Mouse (Mus musculus): ENCODE measurements around the gene Aox4.

Gene Aox4

GRCm38 (mm10) chr1:58210203-58210602 is at the start of gene Aox4:
TSS of gene Aox4 (plus strand) at chr1:58210397.
- DNase-seq (ENCODE audit: low read depth, low spot score), result no peak

DNA sequence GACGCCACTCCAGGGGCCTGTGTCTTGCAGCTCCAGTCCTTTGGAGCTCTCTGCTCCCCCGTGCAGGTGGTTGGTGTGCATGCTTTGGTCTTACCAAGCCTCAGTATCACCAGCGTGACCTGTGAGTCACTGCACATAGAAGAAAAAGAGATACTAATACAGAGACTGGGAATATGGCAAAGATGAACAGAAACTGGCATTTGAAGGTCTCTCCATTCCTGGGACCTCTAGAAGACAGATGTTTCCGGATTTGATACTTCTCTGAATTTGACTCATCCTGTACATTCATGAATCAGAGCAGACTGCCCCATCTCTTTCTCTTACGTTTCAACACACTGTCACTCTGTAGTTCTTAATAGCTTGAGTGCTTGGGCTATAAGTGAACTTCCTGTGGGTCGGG is 40.3 kb upstream of the Aox4 start:
- no peak for DNase-seq (ENCODE audit: low read depth, low spot score)

- no peak for DNase-seq (ENCODE audit: low read depth, low spot score)
Measured at GRCm38 (mm10) chr1:58188514-58189175, 21.6 kb upstream of the Aox4 start.

- DNase-seq (ENCODE audit: low read depth, low spot score), result no peak
Measured at GRCm38 (mm10) chr1:58194317-58194716, 15.9 kb upstream of the Aox4 start.

GRCm38 (mm10) chr1:58194988-58195387 is 15.2 kb upstream of the Aox4 start:
- DNase-seq (ENCODE audit: low read depth, low spot score), result no peak

GRCm38 (mm10) chr1:58195541-58195940 is 14.7 kb upstream of the Aox4 start:
- no peak for DNase-seq (ENCODE audit: low read depth, low spot score)

DNA sequence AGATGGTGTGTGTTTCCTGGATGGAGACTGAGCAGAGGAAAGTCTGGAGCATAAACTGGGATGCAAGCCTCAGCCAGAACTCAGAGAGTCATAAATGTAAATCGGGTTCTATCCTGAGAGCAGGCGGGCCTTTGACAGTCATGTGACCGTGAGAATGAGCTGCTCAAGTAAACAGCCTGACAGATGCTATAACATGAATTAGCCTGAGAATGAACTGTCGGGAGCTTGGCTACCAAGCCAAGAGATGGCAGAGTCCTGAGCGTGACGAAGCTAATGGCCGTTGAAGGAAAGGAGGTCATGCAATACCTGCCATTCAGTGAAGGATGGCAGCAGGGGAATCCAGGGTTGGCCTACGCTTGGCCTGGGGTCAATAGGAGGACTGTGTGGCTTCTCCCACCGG is 13.2 kb upstream of the Aox4 start:
- no peak for DNase-seq (ENCODE audit: low read depth, low spot score)

DNA sequence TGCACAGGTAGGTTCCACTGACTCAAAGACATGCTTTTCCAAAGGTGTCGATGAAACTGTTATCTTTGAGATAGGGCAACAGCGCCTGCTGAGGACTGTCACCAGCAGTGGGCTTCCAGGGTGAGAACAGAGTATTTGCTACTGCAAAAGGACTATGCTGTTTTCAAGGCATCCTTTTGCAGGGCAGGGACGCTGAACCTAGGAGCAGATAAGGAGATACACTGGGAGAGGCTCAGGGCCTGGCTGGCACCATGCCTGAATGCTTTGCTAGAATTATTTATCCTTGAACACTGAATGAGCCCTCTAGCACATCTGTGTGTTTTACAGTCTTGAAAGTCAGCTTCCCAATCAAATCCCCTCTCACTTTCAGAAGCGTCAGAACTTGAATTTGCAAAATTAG is 11.8 kb upstream of the Aox4 start:
- no peak for DNase-seq (ENCODE audit: low read depth, low spot score)

DNA sequence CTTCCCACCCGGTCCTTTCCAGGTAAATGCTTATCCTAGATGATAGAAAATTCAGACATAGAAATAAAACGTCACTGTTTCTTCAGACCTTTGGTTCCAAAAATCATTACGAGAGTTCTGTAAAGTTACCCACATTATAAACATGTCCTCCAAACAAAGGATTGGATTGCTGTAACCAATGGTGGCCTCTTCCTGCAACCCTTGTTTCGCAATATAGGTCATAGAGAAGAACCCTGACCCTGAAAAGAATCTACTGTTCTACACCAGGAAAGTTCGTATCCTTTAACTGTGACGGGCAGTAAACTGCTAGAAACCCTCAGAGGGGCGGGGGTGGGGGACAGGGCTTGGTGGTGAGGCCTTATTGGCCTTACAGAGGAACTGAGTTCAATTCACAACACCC is 2.6 kb downstream of the Aox4 start:
- no peak for DNase-seq (ENCODE audit: low read depth, low spot score)

DNA sequence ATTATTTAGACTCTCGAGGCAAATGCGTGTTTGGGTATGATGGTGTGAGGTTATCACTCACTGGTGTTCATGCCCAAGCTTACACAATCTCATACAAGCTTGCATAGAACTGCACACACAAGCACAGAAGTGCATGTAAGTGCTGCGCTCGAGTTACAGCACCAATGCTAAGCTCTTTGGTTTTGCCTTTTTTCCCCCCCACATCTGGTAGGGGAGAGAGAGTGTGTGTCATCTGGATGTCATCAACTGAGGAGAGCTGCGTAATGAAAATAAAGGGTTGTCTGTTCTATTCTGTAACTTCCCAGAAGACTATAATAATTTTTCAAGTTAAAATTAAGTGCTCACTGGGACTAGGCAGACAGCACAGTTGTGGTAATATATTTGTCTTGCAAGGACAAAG is 3.6 kb downstream of the Aox4 start:
- DNase-seq (ENCODE audit: low read depth, low spot score), result no peak

DNA sequence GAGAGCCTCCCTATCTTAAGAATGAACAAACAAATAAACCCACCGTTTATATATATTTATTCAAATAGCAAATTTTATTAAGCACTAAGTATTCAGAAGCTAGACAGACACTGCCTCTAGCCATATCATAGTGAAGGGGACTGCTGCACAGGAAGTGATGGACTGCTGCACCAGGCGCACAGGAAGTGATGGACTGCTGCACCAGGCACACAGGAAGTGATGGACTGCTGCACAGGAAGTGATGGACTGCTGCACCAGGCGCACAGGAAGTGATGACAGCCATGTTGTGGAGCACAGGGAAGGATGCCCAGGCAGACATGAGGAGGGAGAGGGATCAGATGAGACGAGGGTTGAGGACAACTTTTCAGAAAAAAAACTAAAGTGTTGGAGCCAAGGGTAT is 5.2 kb downstream of the Aox4 start:
- no peak for DNase-seq (ENCODE audit: low read depth, low spot score)

DNA sequence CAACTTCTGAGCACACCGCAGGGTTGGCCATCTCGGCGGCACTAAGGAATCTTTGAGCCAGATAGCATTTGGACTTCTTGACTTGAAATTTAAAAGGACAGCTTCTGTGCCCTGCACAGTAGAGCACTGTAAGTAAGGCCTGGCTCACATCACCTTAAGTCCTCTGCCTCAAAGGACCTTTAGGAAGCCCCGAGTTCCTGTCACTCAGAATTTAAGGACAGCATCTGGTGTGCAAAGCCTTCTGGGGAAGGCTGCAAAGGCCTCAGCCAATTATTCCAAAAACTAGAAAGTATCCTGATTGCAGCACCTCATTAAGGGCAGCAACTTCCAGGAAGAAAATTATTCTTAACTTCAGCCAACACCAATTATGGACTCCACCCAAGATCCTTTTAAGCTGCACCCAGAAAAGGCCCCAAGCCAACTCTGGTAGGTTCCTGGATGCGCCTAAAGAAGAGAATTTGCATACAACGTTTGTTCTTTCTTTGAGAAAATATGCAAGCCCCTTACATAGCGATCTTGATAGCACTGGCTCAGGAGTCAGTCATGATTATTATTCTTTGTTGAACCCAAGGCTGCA is 5.8 kb downstream of the Aox4 start:
- no peak for DNase-seq (ENCODE audit: low read depth, low spot score)

DNA sequence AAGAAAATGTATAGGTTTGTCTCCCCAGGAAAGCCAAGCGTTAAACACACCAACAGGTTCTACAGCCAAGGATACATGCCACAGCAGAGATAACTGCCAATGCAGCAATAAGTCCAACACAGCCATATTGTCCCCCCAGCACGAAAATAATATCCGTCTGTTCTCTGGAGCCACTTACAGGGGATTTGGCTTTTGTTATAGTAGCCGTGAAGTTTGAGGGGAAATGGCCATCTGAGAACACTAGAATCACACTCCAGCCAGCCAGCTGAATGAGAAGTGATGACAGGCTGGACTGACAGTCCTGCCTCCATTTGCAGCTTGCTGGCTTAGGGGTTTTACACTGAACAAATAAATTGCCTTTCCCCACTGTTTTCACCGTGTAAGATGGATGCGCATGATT is 10.9 kb downstream of the Aox4 start:
- DNase-seq (ENCODE audit: low read depth, low spot score), result no peak

DNA sequence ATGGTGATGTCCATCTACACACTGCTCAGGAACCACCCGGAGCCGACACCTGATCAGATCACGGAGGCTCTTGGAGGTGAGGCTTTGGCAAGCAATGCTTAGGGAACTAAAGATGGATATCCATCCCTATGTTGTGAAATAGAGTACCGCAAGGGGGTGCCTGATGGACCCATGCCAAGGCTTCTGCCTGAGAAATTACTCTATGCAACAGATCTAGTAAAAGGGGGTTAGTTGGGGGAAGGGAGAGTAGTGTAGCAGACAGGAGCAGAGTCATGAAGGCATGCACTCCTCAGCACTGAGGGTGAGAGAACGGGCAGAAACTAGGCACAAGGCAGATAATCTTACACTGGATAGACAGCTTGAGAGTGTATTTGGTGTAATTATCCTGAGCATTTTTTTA is 11.7 kb downstream of the Aox4 start:
- DNase-seq (ENCODE audit: low read depth, low spot score), result no peak

GRCm38 (mm10) chr1:58228086-58228485 is 17.9 kb downstream of the Aox4 start:
- DNase-seq (ENCODE audit: low read depth, low spot score), result no peak

GRCm38 (mm10) chr1:58228916-58229315 is 18.7 kb downstream of the Aox4 start:
- no peak for DNase-seq (ENCODE audit: low read depth, low spot score)

DNA sequence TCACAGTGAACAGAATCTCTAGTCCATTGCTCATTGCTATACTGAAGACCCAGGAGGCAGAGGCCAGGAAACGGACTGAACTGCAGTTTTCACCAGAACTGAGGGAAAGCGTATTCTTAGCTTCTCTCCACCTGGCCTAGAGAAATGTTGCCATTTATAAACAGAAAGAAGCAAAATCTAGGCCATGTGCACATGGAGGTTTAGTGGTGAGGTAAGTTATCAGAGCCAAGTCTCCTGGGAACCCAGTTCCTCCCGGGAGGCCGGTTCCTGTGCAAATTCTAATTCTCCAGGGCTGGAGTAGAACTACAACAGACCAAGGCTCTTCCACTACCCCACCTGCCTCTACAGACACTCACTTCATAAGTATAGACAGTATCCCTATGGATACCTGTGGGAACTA is 19.6 kb downstream of the Aox4 start:
- DNase-seq (ENCODE audit: low read depth, low spot score), result no peak

DNA sequence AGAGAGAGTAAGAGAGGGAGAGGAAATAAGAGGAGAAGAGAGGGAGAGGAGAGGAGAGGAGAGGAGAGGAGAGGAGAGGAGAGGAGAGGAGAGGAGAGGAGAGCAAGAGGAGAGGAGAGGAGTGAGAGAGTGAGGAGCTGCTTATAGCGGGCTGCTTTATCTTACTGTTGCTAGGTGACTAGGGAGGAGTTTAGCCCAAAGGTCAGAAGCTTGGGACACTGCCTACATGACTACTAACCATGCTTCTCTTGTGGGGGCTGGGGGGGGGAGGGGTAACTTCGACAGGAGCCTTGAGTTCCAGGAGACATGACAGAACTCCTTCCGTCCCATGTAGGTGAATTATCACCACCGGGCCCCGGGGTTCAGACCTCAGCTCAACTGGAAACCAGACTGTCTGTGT is 20.3 kb downstream of the Aox4 start:
- DNase-seq (ENCODE audit: low read depth, low spot score), result no peak

DNA sequence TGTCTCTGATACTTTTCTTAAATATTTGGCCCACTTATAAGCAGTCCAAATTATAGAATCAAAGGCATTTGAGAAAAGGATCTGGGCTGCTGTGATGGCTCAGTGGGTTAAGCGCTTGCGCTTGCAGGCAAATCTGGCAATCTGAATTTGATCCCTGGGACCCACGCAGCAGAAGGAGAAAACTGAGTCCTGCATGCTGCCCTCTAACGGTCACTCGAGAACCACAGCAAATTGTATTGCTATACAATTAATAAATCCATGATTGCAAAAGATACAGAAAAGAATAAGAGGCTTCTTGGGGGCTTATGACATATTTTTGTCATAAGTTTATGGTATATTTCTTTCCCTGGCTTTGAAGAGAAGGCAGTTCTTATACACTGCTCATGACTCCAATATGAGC is 25.2 kb downstream of the Aox4 start:
- no peak for DNase-seq (ENCODE audit: low read depth, low spot score)

- DNase-seq (ENCODE audit: low read depth, low spot score), result no peak
Measured at GRCm38 (mm10) chr1:58237527-58238299, 27.5 kb downstream of the Aox4 start.

- no peak for DNase-seq (ENCODE audit: low read depth, low spot score)
Measured at GRCm38 (mm10) chr1:58238440-58238839, 28.2 kb downstream of the Aox4 start.

DNA sequence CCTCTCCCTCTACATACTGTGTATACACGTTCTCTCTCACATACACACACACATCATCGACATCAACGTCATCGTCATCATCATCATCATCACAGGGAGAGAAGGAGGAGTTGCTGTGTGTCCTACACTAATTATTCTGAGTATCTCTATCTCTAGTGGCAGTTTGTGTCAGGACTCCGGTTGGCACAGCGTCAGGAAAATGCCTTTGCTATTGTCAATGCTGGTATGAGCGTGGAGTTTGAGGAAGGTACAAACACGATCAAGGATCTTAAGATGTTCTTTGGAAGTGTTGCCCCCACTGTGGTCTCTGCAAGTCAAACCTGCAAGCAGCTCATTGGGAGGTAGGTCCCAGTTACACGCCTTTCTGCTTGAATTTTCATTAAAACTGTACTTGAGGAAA is 28.8 kb downstream of the Aox4 start:
- DNase-seq (ENCODE audit: low read depth, low spot score), result no peak

- no peak for DNase-seq (ENCODE audit: low read depth, low spot score)
Measured at GRCm38 (mm10) chr1:58240347-58240746, 30.1 kb downstream of the Aox4 start.

Data from retina, postnatal 7 days (tissue).